Mouse (Mus musculus) cerebellum, adult (tissue): Measurements from ENCODE around the gene Ttll4.

Experiments used
- ATAC-seq: cut with Nextera tagmentation; 2 replicates; pipeline ENCODE4 v1.9.2; 2017; ENCODE audit warnings: mild to moderate bottlenecking, moderate library complexity, mixed read lengths; ENCODE audit not compliant: insufficient number of reproducible peaks, low FRiP score, low TSS enrichment

Gene Ttll4

GRCm38 (mm10) chr1:74661448-74662195, at the start of gene Ttll4:
TSS of gene Ttll4 (plus strand) at chr1:74661745.
- ATAC-seq: peak; percentile 98

GRCm38 (mm10) chr1:74624183-74624582, 37.4 kb upstream of the Ttll4 start:
- no peak for ATAC-seq

DNA sequence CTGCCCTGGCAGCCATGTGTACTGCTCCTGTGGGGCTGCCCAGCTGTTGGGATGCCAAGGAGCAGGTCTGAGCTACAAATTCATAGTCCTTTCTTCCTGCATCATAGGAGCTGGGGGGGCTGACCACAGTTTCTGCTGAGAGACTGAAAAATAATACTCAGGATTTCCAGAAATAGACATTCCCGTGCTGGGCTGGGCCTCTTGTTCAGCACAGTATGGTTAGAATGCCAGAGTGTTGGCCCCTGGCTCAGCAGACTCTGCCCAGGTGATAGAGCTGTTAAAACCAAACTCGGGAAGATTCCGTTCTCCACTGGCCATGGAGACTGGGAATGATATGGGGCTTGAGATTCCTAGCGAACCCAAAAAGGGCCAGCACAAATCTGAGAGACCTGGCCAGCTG, 35.5 kb upstream of the Ttll4 start:
- ATAC-seq: no peak

- no peak for ATAC-seq
These were observed 33.5 kb upstream of the Ttll4 start for GRCm38 (mm10) chr1:74628001-74628400.

GRCm38 (mm10) chr1:74632734-74633133, 28.8 kb upstream of the Ttll4 start:
- ATAC-seq: no peak

GRCm38 (mm10) chr1:74643524-74643923, 18.0 kb upstream of the Ttll4 start:
- no peak for ATAC-seq

DNA sequence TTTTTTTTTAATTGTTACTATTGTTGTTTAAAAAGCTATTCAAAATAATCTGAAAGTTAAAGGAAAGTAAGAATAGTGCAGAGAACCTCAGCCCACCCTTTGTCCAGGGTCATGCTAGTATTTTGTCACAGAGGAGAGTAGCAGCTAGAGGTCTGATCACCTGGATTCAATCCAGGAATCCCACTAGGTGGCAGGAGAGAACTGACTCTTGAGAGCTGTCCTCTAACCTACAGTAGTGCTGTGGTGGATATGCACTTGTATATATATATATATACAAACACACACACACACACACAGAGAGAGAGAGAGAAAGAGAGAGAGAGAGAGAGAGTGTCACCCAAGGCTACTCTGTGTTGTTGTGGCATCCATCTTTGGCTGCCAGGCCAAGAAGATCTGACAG, 17.6 kb upstream of the Ttll4 start:
- ATAC-seq: no peak

GRCm38 (mm10) chr1:74662253-74662865, 814 bp downstream of the Ttll4 start:
- no peak for ATAC-seq

DNA sequence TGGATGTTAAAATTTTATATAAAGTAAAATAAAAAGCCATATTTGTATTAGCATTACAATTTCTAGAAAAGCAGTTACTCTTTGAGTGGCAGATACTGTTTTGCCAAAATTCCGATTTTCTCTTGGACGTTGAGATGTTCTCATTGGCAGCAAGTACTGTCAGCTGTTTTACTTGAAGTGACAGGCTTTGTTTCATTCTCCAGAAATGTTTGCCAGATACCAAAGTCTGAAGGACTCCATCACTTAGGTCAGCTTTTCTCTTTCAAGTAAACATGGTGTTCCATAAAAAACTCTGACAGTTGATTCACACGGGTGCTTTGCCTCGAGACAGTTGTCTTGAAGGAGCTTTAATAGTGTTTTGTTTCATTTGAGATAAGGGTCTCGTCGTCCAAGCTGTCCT, 3.6 kb downstream of the Ttll4 start:
- no peak for ATAC-seq

- no peak for ATAC-seq
These were observed 6.8 kb downstream of the Ttll4 start for GRCm38 (mm10) chr1:74668371-74668770.

DNA sequence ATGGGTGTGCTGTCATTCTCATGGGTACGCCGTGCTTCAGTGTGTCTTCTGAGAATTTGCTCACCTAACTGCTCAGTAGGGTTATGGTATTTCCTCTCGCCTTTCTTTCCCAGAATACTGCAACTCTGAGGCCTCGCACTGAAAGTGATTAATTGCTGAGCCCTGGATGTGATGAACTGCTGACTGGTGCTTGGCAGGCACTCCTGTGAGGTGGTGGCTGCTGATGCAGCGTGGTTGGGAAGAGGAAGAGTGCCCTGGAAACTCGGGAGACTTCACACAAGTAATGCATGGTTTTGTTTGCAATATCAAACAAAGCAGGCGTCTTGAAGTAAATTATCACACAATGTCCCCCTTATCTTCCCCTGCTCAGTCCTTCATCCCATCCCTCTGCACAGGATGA, 11.2 kb downstream of the Ttll4 start:
- ATAC-seq: no peak

DNA sequence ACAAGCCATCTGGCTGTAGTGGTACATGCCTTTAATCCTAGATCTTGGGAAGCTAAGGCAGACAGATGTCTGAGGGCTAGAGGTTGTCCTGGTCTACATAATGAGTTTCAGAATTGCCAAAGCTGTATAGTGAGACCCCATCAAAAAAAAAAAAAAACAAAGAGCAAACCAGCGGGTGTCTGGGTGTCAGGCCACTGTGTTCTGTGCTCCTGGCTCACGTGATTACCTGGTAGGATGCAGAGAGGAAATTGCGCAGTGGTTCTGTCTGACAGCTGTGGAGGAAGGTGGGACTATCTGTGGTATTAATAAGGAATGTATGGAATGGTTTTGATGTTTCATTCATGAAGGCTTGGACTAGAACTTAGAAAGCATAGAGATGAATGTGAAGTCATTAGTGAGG, 15.3 kb downstream of the Ttll4 start:
- ATAC-seq: no peak

GRCm38 (mm10) chr1:74677843-74678242, 16.3 kb downstream of the Ttll4 start:
- no peak for ATAC-seq

DNA sequence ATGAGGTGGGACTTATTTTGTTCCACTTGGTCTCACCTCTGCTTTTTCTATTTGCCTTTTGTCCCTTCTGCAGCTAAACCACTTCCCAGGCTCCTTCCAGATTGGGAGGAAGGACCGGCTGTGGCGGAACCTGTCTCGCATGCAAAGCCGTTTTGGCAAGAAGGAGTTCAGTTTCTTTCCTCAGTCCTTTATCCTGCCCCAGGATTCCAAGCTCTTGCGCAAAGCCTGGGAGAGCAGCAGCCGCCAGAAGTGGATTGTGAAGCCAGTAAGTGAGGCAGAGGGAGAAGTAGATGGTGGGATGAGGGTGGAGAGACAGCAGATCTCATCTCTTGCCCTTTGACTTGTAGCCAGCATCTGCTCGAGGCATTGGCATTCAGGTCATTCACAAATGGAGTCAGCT, 25.6 kb downstream of the Ttll4 start:
- ATAC-seq: no peak

DNA sequence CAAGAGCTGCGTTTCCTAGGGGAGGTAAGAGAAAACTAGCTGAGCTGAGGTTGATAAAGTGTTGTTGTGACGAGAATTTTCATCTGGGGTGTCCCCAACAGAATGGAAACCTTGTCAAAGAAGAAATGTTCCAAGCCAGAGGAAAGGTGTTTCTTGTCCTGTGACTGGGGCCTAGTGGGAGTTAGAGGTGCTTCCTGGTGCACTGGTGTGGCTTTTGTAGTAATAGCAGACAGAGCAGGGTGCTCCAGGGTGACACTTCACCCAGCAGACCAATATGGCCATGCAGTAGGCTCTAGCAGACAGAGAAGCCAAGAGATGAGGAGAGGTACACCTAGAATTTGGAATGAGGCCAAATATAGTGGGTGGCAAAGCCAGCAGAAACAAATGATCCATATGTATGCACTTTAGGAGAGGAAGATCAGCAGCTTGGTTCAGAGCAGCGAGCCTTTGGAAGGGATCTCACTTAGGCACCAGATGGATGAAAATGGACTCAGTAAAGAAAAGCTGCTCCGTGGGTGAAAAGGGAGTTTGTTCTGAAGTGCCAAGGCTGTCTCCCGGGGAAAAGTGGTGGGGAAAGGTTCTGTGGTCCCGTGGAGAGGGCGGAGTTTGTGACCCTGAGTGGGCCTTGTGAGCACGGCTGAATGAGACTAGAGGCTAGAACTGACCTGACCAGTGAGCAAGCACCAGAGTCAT, 32.5 kb downstream of the Ttll4 start:
- ATAC-seq: no peak

- ATAC-seq: no peak
These were observed 34.3 kb downstream of the Ttll4 start for GRCm38 (mm10) chr1:74695836-74696235.

GRCm38 (mm10) chr1:74697416-74697815, 35.9 kb downstream of the Ttll4 start:
- ATAC-seq: no peak

DNA sequence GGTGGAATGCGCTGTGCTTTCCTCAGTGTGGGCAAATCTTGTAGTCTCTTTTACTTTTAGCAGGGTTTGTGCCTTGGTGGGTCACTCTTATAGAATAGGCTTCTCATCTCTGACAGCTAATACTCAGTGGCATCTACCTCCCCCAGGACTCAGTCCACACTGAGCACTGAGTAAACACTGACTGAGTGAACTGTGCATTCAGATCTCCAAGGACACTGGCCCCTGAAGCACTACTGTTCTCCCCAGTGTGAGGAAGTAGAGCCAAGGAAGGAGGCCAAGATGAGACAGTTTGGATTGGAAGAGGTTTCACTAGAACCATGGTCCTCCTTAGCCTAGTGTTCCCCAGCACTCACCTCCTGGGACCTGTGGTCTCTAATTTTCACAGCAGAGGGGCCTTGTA, 36.8 kb downstream of the Ttll4 start:
- ATAC-seq: no peak

- ATAC-seq: no peak
These were observed 37.2 kb downstream of the Ttll4 start for GRCm38 (mm10) chr1:74698791-74699190.

DNA sequence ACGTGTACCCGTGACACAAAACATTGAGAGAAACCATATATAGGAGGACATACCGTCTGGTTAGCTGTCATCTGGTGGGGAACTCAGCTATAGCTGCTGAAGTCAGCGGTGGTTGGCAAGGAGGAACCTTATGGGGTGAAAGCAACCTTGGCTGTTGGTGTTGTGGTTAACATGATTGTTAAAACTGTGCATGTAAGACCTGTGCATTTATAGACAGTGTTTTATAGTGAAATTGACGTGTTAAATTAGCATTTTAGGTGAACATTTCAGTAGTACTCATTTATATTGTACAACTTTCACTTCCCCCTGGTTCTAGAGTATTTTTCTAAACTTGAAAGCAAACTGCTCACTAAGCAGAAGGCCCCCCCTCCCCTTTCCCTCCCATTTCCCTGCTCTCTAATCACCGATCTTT, 40.6 kb downstream of the Ttll4 start:
- ATAC-seq: no peak

DNA sequence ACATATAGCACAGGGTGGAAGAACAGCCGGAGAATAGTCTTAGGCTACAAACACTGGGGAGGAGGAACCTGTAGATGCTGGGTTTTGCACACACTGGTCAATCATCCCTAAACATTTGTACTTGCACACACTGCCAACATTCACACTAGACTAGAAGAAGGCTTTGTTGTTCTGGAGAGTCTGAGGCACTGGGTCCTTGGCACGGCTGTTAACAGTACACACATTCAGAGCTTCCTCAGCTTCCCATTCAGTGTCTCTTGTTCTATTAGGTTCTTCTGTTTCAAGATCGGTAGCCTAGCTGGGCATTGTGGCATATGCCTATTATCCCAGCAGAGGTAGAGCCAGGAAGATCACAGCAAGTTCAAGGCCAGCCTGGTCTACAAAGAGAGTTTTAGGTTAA, 42.6 kb downstream of the Ttll4 start:
- no peak for ATAC-seq

GRCm38 (mm10) chr1:74705016-74705415, 43.5 kb downstream of the Ttll4 start:
- no peak for ATAC-seq
